33 mouse cellular contexts compared by ENCODE assay signal in genomic region chr6:35378851-35379250, GRCm38 (mm10). TPM values are rescaled to one million over a fixed set of nuclear protein-coding genes. Genes with fewer than 3 reads are reported as not detected.
DNase-seq lines count a peak whose midpoint lies in the region; ATAC-seq and TF ChIP-seq lines count a peak whose summit lies in the region.
"Had no signal": no experiment of that assay in that cellular context is flagged by ENCODE, and none has a peak within 500 bp of the region (broad histone marks: within the 10 kb centered on the region; RNA-seq: fewer than 3 reads in every experiment).

No protein-coding gene starts in this region.

- no peak overlapping the region for H3K4me3 ChIP-seq in gastrocnemius, adult 2 months
- no peak overlapping the region for H3K4me3 ChIP-seq in limb, embryonic 13.5 days
- H3K4me3 ChIP-seq: heart, adult 2 months; heart, embryonic 12.5 days; liver, embryonic 15.5 days; lung, embryonic 15.5 days; midbrain, embryonic 12.5 days; neural tube, embryonic 13.5 days; stomach, embryonic 15.5 days had no signal

- peak overlapping the region; percentile 24; the same call in 1 of the 2 replicates for H3K27ac ChIP-seq in gastrocnemius, adult 2 months
- peak overlapping the region; percentile 55; the same call in 1 of the 2 replicates for H3K27ac ChIP-seq in limb, embryonic 13.5 days
- H3K27ac ChIP-seq: heart, adult 2 months; hindbrain, embryonic 14.5 days; liver, embryonic 15.5 days; lung, embryonic 15.5 days; midbrain, embryonic 12.5 days; neural tube, embryonic 13.5 days; stomach, embryonic 15.5 days had no signal

- no peak for DNase-seq in gastrocnemius, adult 2 months
- DNase-seq in gastrocnemius, adult 18-20 months (ENCODE audit: low spot score): no peak
- peak; percentile 56 for DNase-seq in fibroblast of lung, adult 2 months (ENCODE audit: low read depth)
- peak; percentile 18 for DNase-seq in lung, postnatal 14 days
- no peak for DNase-seq in spleen, postnatal 36 days (ENCODE audit: low spot score in 2 of 2)
- DNase-seq: adrenal gland, postnatal 10 days; cerebellum, adult 8-10 months; cerebellum, postnatal 25 days; forebrain, postnatal 0 days; gastrocnemius, postnatal 36 days; heart, adult 2 months; kidney, postnatal 14 days; layer of hippocampus, adult 9-11 months; right cerebral cortex, postnatal 14 days; thymus, postnatal 36 days had no signal

- 85% methylated on average over 6 of the region's 6 CpGs for WGBS in limb, embryonic 13.5 days

- H3K4me2 ChIP-seq in limb, embryonic 13.5 days (replicated peaks): no peak overlapping the region
- H3K4me2 ChIP-seq: hindbrain, embryonic 14.5 days; stomach, embryonic 15.5 days had no signal

- ATAC-seq in limb, embryonic 13.5 days (ENCODE audit: low FRiP score, low read depth): no peak
- no peak for ATAC-seq in megakaryocyte progenitor cell, adult 5-6 weeks (replicated peaks; ENCODE audit: poor library complexity)
- ATAC-seq: intestine, postnatal 0 days; Patski had no signal

- no peaks in the 10 kb centered on the region for H3K27me3 ChIP-seq in limb, embryonic 13.5 days
- H3K27me3 ChIP-seq: heart, embryonic 12.5 days; liver, embryonic 15.5 days; lung, embryonic 15.5 days; neural tube, embryonic 13.5 days; Patski; stomach, embryonic 15.5 days had no signal

- no peak for TF ChIP-seq CTCF in gastrocnemius, adult 2 months (IDR thresholded peaks at IDR 0.05)

- H3K9ac ChIP-seq in limb, embryonic 13.5 days: no peak overlapping the region
- H3K9ac ChIP-seq: heart, embryonic 12.5 days; hindbrain, embryonic 14.5 days; liver, embryonic 15.5 days; lung, embryonic 15.5 days; midbrain, embryonic 12.5 days; stomach, embryonic 15.5 days had no signal

- 0 out of 2 replicates have a peak, but pooled peaks cover 10% of the 10 kb centered on the region for H3K4me1 ChIP-seq in limb, embryonic 13.5 days

- intact Hi-C loops in gastrocnemius, adult 2 months (cut with DNase I): loop anchor here (10.0 kb wide), 1 partner anchor 124 kb away; no protein-coding TSS in a partner anchor

- no peaks in the 10 kb centered on the region for H3K9me3 ChIP-seq in limb, embryonic 13.5 days
- H3K9me3 ChIP-seq: forebrain, embryonic 10.5 days; heart, embryonic 12.5 days; liver, embryonic 15.5 days; lung, embryonic 15.5 days; megakaryocyte, embryonic 14.5 days; midbrain, embryonic 12.5 days; neural tube, embryonic 13.5 days; stomach, embryonic 15.5 days had no signal

- no peaks in the 10 kb centered on the region for H3K36me3 ChIP-seq in limb, embryonic 13.5 days
- H3K36me3 ChIP-seq: forebrain, embryonic 10.5 days; heart, embryonic 12.5 days; liver, embryonic 15.5 days; lung, embryonic 15.5 days; midbrain, embryonic 12.5 days; neural tube, embryonic 13.5 days; stomach, embryonic 15.5 days had no signal

RNA-seq across cellular contexts. Expression of gene Fam180a, which starts 52.9 kb away (rescaled TPM):
- 1 to 10 TPM in 1 of 2 experiments, under 1 TPM in 1; 0.36 to 2.0 TPM for total RNA-seq in gastrocnemius, adult 2 months (2021)
- 1 to 10 TPM in 1 of 2 experiments, under 1 TPM in 1; 0.18 to 1.0 TPM for total RNA-seq in gastrocnemius, adult 18-20 months (2021)
- 1.4 and 1.6 TPM in 2 replicates for polyA plus RNA-seq in limb, embryonic 13.5 days (2015; fragmentation: Nextera tagmentation; extraction: Ambion mirVana)
- not detected in 2 replicates for total RNA-seq in megakaryocyte progenitor cell, adult 5-6 weeks (2015)
- not detected in 2 replicates for total RNA-seq in megakaryocyte progenitor cell, adult 5-6 weeks (2017)
- total RNA-seq: hematopoietic stem cell, adult 5-6 weeks; MEL had no signal
- polyA plus RNA-seq: embryonic facial prominence, embryonic 11.5 days; forebrain, embryonic 10.5 days; kidney, embryonic 14.5 days; limb, embryonic 11.5 days; Patski had no signal

Comparison
In these comparisons a context has a peak if more than half of its experiments do, and no peak if none do; other contexts are left out.
1. DNase-seq: peak in fibroblast of lung, adult 2 months (single experiment) and lung, postnatal 14 days (single experiment); none in gastrocnemius, adult 2 months (single experiment), gastrocnemius, adult 18-20 months (single experiment) and spleen, postnatal 36 days (0 of 2).